27 mouse cellular contexts compared by ENCODE assay signal in genomic region chr14:31899504-31899903, GRCm38 (mm10).
A peak's percentile ranks its signal among the peaks of the same experiment; 100 is the strongest.
DNase-seq lines count a peak whose midpoint lies in the region; ATAC-seq and TF ChIP-seq lines count a peak whose summit lies in the region.
"Had no signal": no experiment of that assay in that cellular context is flagged by ENCODE, and none has a peak within 500 bp of the region (broad histone marks: within the 10 kb centered on the region; RNA-seq: fewer than 3 reads in every experiment).

No protein-coding gene starts in this region.

- peaks cover 46% of the 10 kb centered on the region for H3K4me1 ChIP-seq in forebrain, embryonic 10.5 days
- H3K4me1 ChIP-seq in forebrain, embryonic 12.5 days, result peaks cover 17% of the 10 kb centered on the region
- H3K4me1 ChIP-seq in hindbrain, postnatal 0 days (ENCODE audit: insufficient read depth, low read length), result no peaks in the 10 kb centered on the region
- H3K4me1 ChIP-seq in hindbrain, embryonic 10.5 days (replicated peaks), result peaks cover 19% of the 10 kb centered on the region
- H3K4me1 ChIP-seq: embryonic facial prominence, embryonic 13.5 days; liver, embryonic 13.5 days; megakaryocyte, embryonic 14.5 days had no signal

- no peaks in the 10 kb centered on the region for H3K36me3 ChIP-seq in forebrain, embryonic 10.5 days (replicated peaks)
- H3K36me3 ChIP-seq in forebrain, embryonic 12.5 days (replicated peaks), result no peaks in the 10 kb centered on the region
- no peaks in the 10 kb centered on the region for H3K36me3 ChIP-seq in hindbrain, postnatal 0 days (ENCODE audit: insufficient read depth, low read length)
- H3K36me3 ChIP-seq in hindbrain, embryonic 10.5 days, result no peaks in the 10 kb centered on the region
- H3K36me3 ChIP-seq: embryonic facial prominence, embryonic 13.5 days; heart, embryonic 15.5 days; kidney, embryonic 15.5 days; limb, embryonic 13.5 days; liver, embryonic 13.5 days; midbrain, embryonic 13.5 days had no signal

- TF ChIP-seq CTCF in hindbrain, postnatal 0 days (IDR thresholded peaks at IDR 0.05; ENCODE audit: low read depth), result no peak

- peak overlapping the region; percentile 48; the same call in 1 of the 2 replicates for H3K27ac ChIP-seq in forebrain, embryonic 10.5 days
- no peak overlapping the region for H3K27ac ChIP-seq in forebrain, embryonic 12.5 days
- no peak overlapping the region for H3K27ac ChIP-seq in hindbrain, postnatal 0 days
- H3K27ac ChIP-seq in hindbrain, embryonic 10.5 days, result no peak overlapping the region
- H3K27ac ChIP-seq: embryonic facial prominence, embryonic 13.5 days; heart, adult 2 months; heart, embryonic 15.5 days; kidney, embryonic 15.5 days; limb, embryonic 13.5 days; liver, embryonic 13.5 days; midbrain, embryonic 13.5 days had no signal

- no peak for DNase-seq in forebrain, embryonic 10.5 days (ENCODE audit: extremely low spot score, low spot score)
- peak; percentile 46 for DNase-seq in hindbrain, postnatal 0 days (ENCODE audit: low spot score)
- no peak for DNase-seq in hindbrain, embryonic 10.5 days (ENCODE audit: low spot score)
- peak; percentile 25 for DNase-seq in retina, postnatal 1 day
- DNase-seq in retina, embryonic 14.5 days (ENCODE audit: low spot score), result no peak
- DNase-seq in thymus, adult 18-20 months, result no peak
- DNase-seq: cerebellum, adult 18-20 months; cerebellum, postnatal 36 days; embryo, embryonic 11 days; gastrocnemius, postnatal 14 days; kidney, adult 11 months; kidney, postnatal 36 days; layer of hippocampus, postnatal 36 days; liver, embryonic 13.5 days; lung, postnatal 36 days; thymus, postnatal 25 days had no signal

- H3K4me3 ChIP-seq in forebrain, embryonic 10.5 days, result no peak overlapping the region
- H3K4me3 ChIP-seq in forebrain, embryonic 12.5 days (replicated peaks), result no peak overlapping the region
- no peak overlapping the region for H3K4me3 ChIP-seq in hindbrain, postnatal 0 days (ENCODE audit: low read length)
- no peak overlapping the region for H3K4me3 ChIP-seq in hindbrain, embryonic 10.5 days
- H3K4me3 ChIP-seq: embryonic facial prominence, embryonic 13.5 days; erythroblast, embryonic 14.5 days; heart, adult 2 months; heart, embryonic 15.5 days; kidney, embryonic 15.5 days; limb, embryonic 13.5 days; liver, embryonic 13.5 days; megakaryocyte, embryonic 14.5 days; midbrain, embryonic 13.5 days had no signal

- 83% methylated on average over 8 of the region's 8 CpGs for WGBS in forebrain, embryonic 10.5 days
- whole genome bisulfite sequencing in forebrain, embryonic 12.5 days, result 73% methylated on average over 8 of the region's 8 CpGs
- 48% methylated on average over 8 of the region's 8 CpGs for WGBS in hindbrain, postnatal 0 days
- WGBS in hindbrain, embryonic 10.5 days, result 74% methylated on average over 8 of the region's 8 CpGs

- H3K9me3 ChIP-seq in forebrain, embryonic 10.5 days, result no peaks in the 10 kb centered on the region
- no peaks in the 10 kb centered on the region for H3K9me3 ChIP-seq in forebrain, embryonic 12.5 days
- H3K9me3 ChIP-seq in hindbrain, postnatal 0 days (ENCODE audit: low read length), result no peaks in the 10 kb centered on the region
- H3K9me3 ChIP-seq in hindbrain, embryonic 10.5 days, result no peaks in the 10 kb centered on the region
- H3K9me3 ChIP-seq: embryonic facial prominence, embryonic 13.5 days; heart, embryonic 15.5 days; kidney, embryonic 15.5 days; limb, embryonic 13.5 days; liver, embryonic 13.5 days; megakaryocyte, embryonic 14.5 days; midbrain, embryonic 13.5 days had no signal

- peaks cover 5% of the 10 kb centered on the region; the same call in 1 of the 2 replicates for H3K27me3 ChIP-seq in forebrain, embryonic 10.5 days (ENCODE audit: poor library complexity, severe bottlenecking)
- no peaks in the 10 kb centered on the region for H3K27me3 ChIP-seq in forebrain, embryonic 12.5 days
- H3K27me3 ChIP-seq in hindbrain, postnatal 0 days (ENCODE audit: insufficient read depth, low read length), result no peaks in the 10 kb centered on the region
- no peaks in the 10 kb centered on the region for H3K27me3 ChIP-seq in hindbrain, embryonic 10.5 days (ENCODE audit: insufficient read depth, poor library complexity, severe bottlenecking)
- H3K27me3 ChIP-seq: embryonic facial prominence, embryonic 13.5 days; heart, embryonic 15.5 days; kidney, embryonic 15.5 days; limb, embryonic 13.5 days; liver, embryonic 13.5 days; midbrain, embryonic 13.5 days had no signal

- H3K9ac ChIP-seq in forebrain, embryonic 12.5 days, result no peak overlapping the region
- H3K9ac ChIP-seq in hindbrain, postnatal 0 days (replicated peaks; ENCODE audit: low read length), result no peak overlapping the region
- H3K9ac ChIP-seq: embryonic facial prominence, embryonic 13.5 days; heart, embryonic 15.5 days; kidney, embryonic 15.5 days; limb, embryonic 13.5 days; liver, embryonic 13.5 days; lung, embryonic 14.5 days; midbrain, embryonic 13.5 days had no signal

- no peak overlapping the region for H3K4me2 ChIP-seq in forebrain, embryonic 12.5 days
- no peak overlapping the region for H3K4me2 ChIP-seq in hindbrain, postnatal 0 days (ENCODE audit: low read depth, low read length)
- H3K4me2 ChIP-seq: embryonic facial prominence, embryonic 13.5 days; heart, embryonic 15.5 days; kidney, embryonic 15.5 days; limb, embryonic 13.5 days; liver, embryonic 13.5 days; lung, embryonic 14.5 days; midbrain, embryonic 13.5 days had no signal

- ATAC-seq in forebrain, embryonic 12.5 days (ENCODE audit: low FRiP score), result no peak
- ATAC-seq in hindbrain, postnatal 0 days, result peak; percentile 51
- ATAC-seq: forebrain, embryonic 14.5 days; midbrain, embryonic 13.5 days had no signal

Comparison
In these comparisons a context has a peak if more than half of its experiments do, and no peak if none do; other contexts are left out.
1. DNase-seq: peak in hindbrain, postnatal 0 days (single experiment) and retina, postnatal 1 day (single experiment); none in forebrain, embryonic 10.5 days (single experiment), hindbrain, embryonic 10.5 days (single experiment), retina, embryonic 14.5 days (single experiment) and thymus, adult 18-20 months (0 of 2).